Mouse (Mus musculus): Measurements from ENCODE around the gene Ano6.

GRCm38 (mm10) chr15:95849513-95850411, 59.1 kb downstream of the Ano6 start:
- TF ChIP-seq CTCF (IDR thresholded peaks at IDR 0.05; ENCODE audit: low read depth, low read length) (no peak), TAL1 (conservative IDR thresholded peaks at IDR 0.05; ENCODE audit: low read depth, low read length) (no peak), POLR2AphosphoS5 (IDR thresholded peaks at IDR 0.05; ENCODE audit: insufficient replicate concordance, low read depth, low read length) (no peak), GATA1 (IDR thresholded peaks at IDR 0.05; ENCODE audit: borderline replicate concordance, low read length) (no peak)
